ENCODE assay signal across 8 mouse cellular contexts in genomic region chr11:33932386-33933111, GRCm38 (mm10). TPM values are rescaled to one million over a fixed set of nuclear protein-coding genes. Genes with fewer than 3 reads are reported as not detected.
DNase-seq lines count a peak whose midpoint lies in the region; ATAC-seq and TF ChIP-seq lines count a peak whose summit lies in the region.

No protein-coding gene starts in this region.

- 0 out of 2 replicates have a peak overlapping the region, but pooled peaks have one; percentile 5 for H3K4me3 ChIP-seq in kidney, adult 2 months (ENCODE audit: insufficient read depth, low read depth, low read length)
- H3K4me3 ChIP-seq in embryonic facial prominence, embryonic 12.5 days = no peak overlapping the region

- no peak for TF ChIP-seq CTCF in kidney, adult 2 months (conservative IDR thresholded peaks at IDR 0.05; ENCODE audit: insufficient read depth, insufficient read length, low read depth, low read length)

- H3K27me3 ChIP-seq in kidney, adult 2 months (replicated peaks; ENCODE audit: control insufficient read depth, insufficient read depth, low read length) = no peaks in the 10 kb centered on the region
- H3K27me3 ChIP-seq in embryonic facial prominence, embryonic 12.5 days = peaks cover 11% of the 10 kb centered on the region; the same call in 1 of the 2 replicates

- H3K4me1 ChIP-seq in kidney, adult 2 months (ENCODE audit: control insufficient read depth, insufficient read depth, low read length) = no peaks in the 10 kb centered on the region
- 0 out of 2 replicates have a peak, but pooled peaks cover 3% of the 10 kb centered on the region for H3K4me1 ChIP-seq in embryonic facial prominence, embryonic 12.5 days

- no peak for TF ChIP-seq POLR2A in kidney, adult 2 months (IDR thresholded peaks at IDR 0.05; ENCODE audit: low read depth, low read length)

- H3K4me2 ChIP-seq in embryonic facial prominence, embryonic 12.5 days (replicated peaks) = 0 out of 2 replicates have a peak overlapping the region, but pooled peaks have one; percentile 5

- no peaks in the 10 kb centered on the region for H3K36me3 ChIP-seq in kidney, adult 2 months (ENCODE audit: control insufficient read depth, insufficient read depth, low read length)
- no peaks in the 10 kb centered on the region for H3K36me3 ChIP-seq in embryonic facial prominence, embryonic 12.5 days

- no peak overlapping the region for H3K27ac ChIP-seq in kidney, adult 2 months (ENCODE audit: insufficient read depth, low read depth, low read length)
- H3K27ac ChIP-seq in embryonic facial prominence, embryonic 12.5 days = no peak overlapping the region

- WGBS in kidney, adult 2 months = 26% methylated on average over 18 of the region's 18 CpGs
- 65% methylated on average over 18 of the region's 18 CpGs for WGBS in embryonic facial prominence, embryonic 12.5 days

- peak; percentile 43 for DNase-seq in kidney, adult 2 months
- no peak for DNase-seq in kidney, adult 18-20 months
- DNase-seq in B cell, adult 2 months = peak; percentile 24 to 30
- no peak for DNase-seq in gastrocnemius, adult 18-20 months (ENCODE audit: low spot score)
- DNase-seq in cerebellum, postnatal 25 days = no peak

- ATAC-seq in embryonic facial prominence, embryonic 12.5 days (ENCODE audit: insufficient number of reproducible peaks, insufficient read depth, low FRiP score, low TSS enrichment) = no peak
- ATAC-seq in megakaryocyte, adult 5-6 weeks (ENCODE audit: poor library complexity, severe bottlenecking) = peak; percentile 56
- no peak for ATAC-seq in erythroblast, adult 5-6 weeks (replicated peaks; ENCODE audit: low FRiP score, poor library complexity, severe bottlenecking)

- H3K9me3 ChIP-seq in embryonic facial prominence, embryonic 12.5 days = no peaks in the 10 kb centered on the region

- H3K9ac ChIP-seq in embryonic facial prominence, embryonic 12.5 days = no peak overlapping the region

RNA-seq across cellular contexts. Expression of gene Kcnmb1, which starts 30.3 kb away (rescaled TPM):
- 0.96 and 0.97 TPM in 2 replicates for polyA plus RNA-seq in kidney, adult 2 months (2012; rRNA removed)
- 0.06 and 0.13 TPM in 2 replicates for polyA plus RNA-seq in embryonic facial prominence, embryonic 12.5 days (2016; fragmentation: Nextera tagmentation; extraction: Ambion mirVana)
- total RNA-seq in megakaryocyte, adult 5-6 weeks (2015) = not detected in 2 replicates
- total RNA-seq in megakaryocyte, adult 5-6 weeks (2017) = not detected in 2 replicates
- not detected in 2 replicates for total RNA-seq in erythroblast, adult 5-6 weeks (2015; ENCODE audit: low replicate concordance)
- not detected in 2 replicates for total RNA-seq in erythroblast, adult 5-6 weeks (2017; ENCODE audit: low replicate concordance)
- under 1 TPM; 0.26 to 0.27 TPM for total RNA-seq in gastrocnemius, adult 18-20 months (2021)

Comparison
In these comparisons a context has a peak if more than half of its experiments do, and no peak if none do; other contexts are left out.
1. DNase-seq: peak in kidney, adult 2 months (single experiment) and B cell, adult 2 months (2 of 2); none in kidney, adult 18-20 months (single experiment), gastrocnemius, adult 18-20 months (single experiment) and cerebellum, postnatal 25 days (0 of 2).